Mouse (Mus musculus): ENCODE measurements around the gene Dpy19l2. TPM values are rescaled to one million over a fixed set of nuclear protein-coding genes. Genes with fewer than 3 reads are reported as not detected.
A peak's percentile ranks its signal among the peaks of the same experiment; 100 is the strongest.
"Not testable (repeated sequence)": the region's sequence is repeated elsewhere in the genome, so short reads cannot be mapped to it uniquely, and the experiment has no call there.

Dpy19l2 gene
- 0.04 TPM in 1 of 2 replicates, not detected in the other for polyA plus RNA-seq (2015; fragmentation: Nextera tagmentation; extraction: Ambion mirVana)

DNA sequence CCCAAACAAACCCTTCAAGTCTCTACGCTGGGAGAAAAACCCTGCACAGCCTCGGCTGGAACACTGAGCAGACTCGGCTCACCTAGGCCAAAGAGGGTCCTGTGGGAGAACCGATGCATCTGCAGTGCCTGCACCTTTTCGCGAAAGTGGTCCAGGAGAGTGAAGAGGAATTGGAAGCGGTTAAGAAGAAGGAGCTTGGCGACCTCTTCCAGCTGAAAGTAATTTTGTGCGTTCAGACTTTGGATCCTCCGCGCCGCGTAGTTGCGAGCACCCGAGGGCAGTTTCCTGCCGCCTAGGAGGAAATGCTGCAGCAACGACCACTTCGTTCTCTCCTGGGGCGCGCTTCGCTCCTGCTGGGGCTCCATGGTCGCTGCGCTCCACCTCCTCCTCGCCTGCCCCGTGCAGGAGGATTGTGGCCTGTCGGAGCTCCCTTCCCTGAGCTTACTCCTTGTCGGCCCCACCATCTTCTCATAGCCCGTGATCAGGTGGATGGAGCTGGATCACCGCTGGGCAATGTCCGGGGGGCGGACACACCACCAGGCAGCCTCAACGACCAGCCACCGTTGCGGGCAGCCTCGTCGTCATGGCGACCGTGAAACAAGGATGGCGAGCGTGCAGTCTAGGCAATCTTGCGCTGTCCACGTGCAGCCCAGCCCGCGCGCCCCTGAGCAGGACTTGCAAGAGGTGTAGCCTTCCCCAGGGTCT, at the start of gene Dpy19l2:
TSS of gene Dpy19l2 (minus strand) at position 594 of the 705 bp plus-strand sequence.
- H3K9ac ChIP-seq (ENCODE audit: low read length), result peak within 1 kb of the TSS; percentile 54
- H3K4me1 ChIP-seq (ENCODE audit: control insufficient read depth, insufficient read depth, low read length), result peaks cover 7% of the 10 kb centered on the region; the same call in 1 of the 2 replicates
- H3K27ac ChIP-seq (ENCODE audit: low read length), result no peak within 1 kb of the TSS
- H3K4me3 ChIP-seq (replicated peaks; ENCODE audit: low read length), result peak within 1 kb of the TSS; percentile 36
- H3K4me2 ChIP-seq (ENCODE audit: low read depth, low read length), result peak within 1 kb of the TSS; percentile 69
- ATAC-seq (ENCODE audit: insufficient read depth, low FRiP score), result peak; percentile 37
- H3K36me3 ChIP-seq (ENCODE audit: control insufficient read depth, insufficient read depth, low read length), result no peaks in the 10 kb centered on the region
- WGBS, result under 1% methylated on average over 45 of the region's 45 CpGs
- H3K27me3 ChIP-seq (ENCODE audit: control insufficient read depth, insufficient read depth, low read length), result peaks cover 9% of the 10 kb centered on the region; the same call in 1 of the 2 replicates
- H3K9me3 ChIP-seq (replicated peaks; ENCODE audit: control insufficient read depth, low read length), result no peaks in the 10 kb centered on the region

DNA sequence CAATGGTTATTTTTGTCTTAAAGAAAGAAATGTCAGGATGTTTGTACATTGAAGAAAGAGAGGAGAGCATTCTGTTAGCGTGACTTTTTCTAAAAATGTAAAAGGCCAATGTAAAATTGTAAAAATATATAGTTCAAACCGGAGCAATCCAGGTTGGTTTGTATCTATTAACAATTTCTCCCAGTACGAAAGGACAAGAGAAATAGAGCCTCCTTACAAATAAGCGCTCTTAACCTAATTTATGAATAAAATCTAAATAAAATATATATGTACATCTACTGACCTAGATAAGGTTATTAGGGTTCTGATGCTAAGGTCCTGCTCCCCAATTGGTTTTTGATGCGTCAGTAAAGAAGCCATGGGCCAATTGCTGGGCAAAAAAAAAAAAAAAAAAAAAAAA, 48.9 kb upstream of the Dpy19l2 start:
- ATAC-seq (ENCODE audit: insufficient read depth, low FRiP score), result no peak
- Histone ChIP-seq H3K9ac (ENCODE audit: low read length) (no peak overlapping the region), H3K4me3 (replicated peaks; ENCODE audit: low read length) (no peak overlapping the region), H3K36me3 (ENCODE audit: control insufficient read depth, insufficient read depth, low read length) (no peaks in the 10 kb centered on the region), H3K9me3 (replicated peaks; ENCODE audit: control insufficient read depth, low read length) (no peaks in the 10 kb centered on the region), H3K4me2 (ENCODE audit: low read depth, low read length) (no peak overlapping the region), H3K27ac (ENCODE audit: low read length) (no peak overlapping the region), H3K27me3 (ENCODE audit: control insufficient read depth, insufficient read depth, low read length) (no peaks in the 10 kb centered on the region), H3K4me1 (ENCODE audit: control insufficient read depth, insufficient read depth, low read length) (no peaks in the 10 kb centered on the region)
- 88% methylated on average over 5 of the region's 5 CpGs for WGBS

DNA sequence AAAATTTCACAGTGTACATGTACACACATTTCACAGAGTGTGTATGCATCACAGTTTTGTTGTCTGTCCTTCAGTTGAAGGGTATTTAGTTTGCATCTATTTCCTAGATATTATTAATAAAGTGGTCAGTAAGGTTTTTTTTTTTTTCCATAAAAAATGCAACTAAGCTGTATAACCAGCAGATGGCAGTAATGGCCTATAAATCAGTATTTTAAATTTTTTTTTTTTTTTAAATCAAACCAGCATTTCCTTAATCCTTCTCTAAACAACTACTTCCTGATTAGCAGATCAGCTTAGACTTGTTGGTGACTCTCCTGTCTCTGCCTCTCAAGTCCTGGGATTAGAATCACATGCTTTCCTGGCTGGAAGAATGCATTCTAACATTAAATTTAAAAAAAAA, 5.2 kb upstream of the Dpy19l2 start:
- Histone ChIP-seq H3K4me1 (ENCODE audit: control insufficient read depth, insufficient read depth, low read length) (peaks cover 2% of the 10 kb centered on the region; the same call in 1 of the 2 replicates), H3K9ac (ENCODE audit: low read length) (no peak overlapping the region), H3K4me3 (replicated peaks; ENCODE audit: low read length) (no peak overlapping the region), H3K9me3 (replicated peaks; ENCODE audit: control insufficient read depth, low read length) (no peaks in the 10 kb centered on the region), H3K27me3 (ENCODE audit: control insufficient read depth, insufficient read depth, low read length) (0 out of 2 replicates have a peak, but pooled peaks cover 5% of the 10 kb centered on the region), H3K36me3 (ENCODE audit: control insufficient read depth, insufficient read depth, low read length) (no peaks in the 10 kb centered on the region), H3K27ac (ENCODE audit: low read length) (no peak overlapping the region), H3K4me2 (ENCODE audit: low read depth, low read length) (no peak overlapping the region)
- no peak for ATAC-seq (ENCODE audit: insufficient read depth, low FRiP score)

DNA sequence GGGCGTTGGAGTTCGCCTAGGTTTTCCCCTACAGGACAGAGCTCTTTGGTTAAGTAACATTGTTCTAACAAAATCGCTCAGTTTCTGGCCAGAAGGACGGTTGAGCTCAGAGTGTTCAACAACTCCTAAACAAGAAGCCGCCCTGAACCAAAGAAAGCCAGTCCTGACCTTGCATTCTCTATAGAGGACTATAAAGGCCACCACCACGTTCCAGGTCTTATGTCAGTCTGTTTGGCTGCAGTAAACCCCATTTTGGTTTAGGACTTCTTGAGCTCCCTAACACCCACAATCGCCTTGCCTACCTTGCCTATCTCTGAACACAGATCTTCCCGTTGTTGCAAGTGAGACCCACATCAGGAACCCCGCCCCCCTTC, 299 bp upstream of the Dpy19l2 start:
- no peak for ATAC-seq (ENCODE audit: insufficient read depth, low FRiP score)
- Histone ChIP-seq H3K27me3 (ENCODE audit: control insufficient read depth, insufficient read depth, low read length) (peaks cover 9% of the 10 kb centered on the region; the same call in 1 of the 2 replicates), H3K9me3 (replicated peaks; ENCODE audit: control insufficient read depth, low read length) (no peaks in the 10 kb centered on the region), H3K9ac (ENCODE audit: low read length) (peak overlapping the region; percentile 54), H3K4me3 (replicated peaks; ENCODE audit: low read length) (peak overlapping the region; percentile 36), H3K4me1 (ENCODE audit: control insufficient read depth, insufficient read depth, low read length) (peaks cover 7% of the 10 kb centered on the region; the same call in 1 of the 2 replicates), H3K4me2 (ENCODE audit: low read depth, low read length) (peak overlapping the region; percentile 69), H3K27ac (ENCODE audit: low read length) (no peak overlapping the region), H3K36me3 (ENCODE audit: control insufficient read depth, insufficient read depth, low read length) (no peaks in the 10 kb centered on the region)
- whole genome bisulfite sequencing, result 14% methylated on average over 9 of the region's 9 CpGs

DNA sequence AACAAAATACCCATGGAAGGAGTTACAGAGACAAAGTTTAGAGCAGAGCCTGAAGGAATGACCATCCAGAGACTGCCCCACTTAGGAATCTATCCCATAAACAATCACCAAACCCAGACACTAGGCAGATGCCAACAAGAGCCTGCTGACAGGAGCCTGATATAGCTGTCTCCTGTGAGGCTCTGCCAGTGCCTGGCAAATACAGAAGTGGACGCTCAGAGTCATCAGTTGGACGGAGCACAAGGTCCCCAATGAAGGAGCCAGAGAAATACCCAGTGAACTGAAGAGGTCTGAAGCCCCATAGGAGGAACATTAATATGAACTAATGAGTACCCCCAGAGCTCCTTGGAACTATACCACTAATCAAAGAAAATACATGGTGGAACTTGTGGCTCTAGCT, 58.8 kb downstream of the Dpy19l2 start:
- not testable (repeated sequence) for H3K27ac ChIP-seq (ENCODE audit: low read length); H3K9ac ChIP-seq (ENCODE audit: low read length); H3K9me3 ChIP-seq (replicated peaks; ENCODE audit: control insufficient read depth, low read length); ATAC-seq (ENCODE audit: insufficient read depth, low FRiP score); H3K4me1 ChIP-seq (ENCODE audit: control insufficient read depth, insufficient read depth, low read length); H3K36me3 ChIP-seq (ENCODE audit: control insufficient read depth, insufficient read depth, low read length); H3K4me3 ChIP-seq (replicated peaks; ENCODE audit: low read length); H3K27me3 ChIP-seq (ENCODE audit: control insufficient read depth, insufficient read depth, low read length); H3K4me2 ChIP-seq (ENCODE audit: low read depth, low read length)
- 70% methylated on average over 2 of the region's 2 CpGs for WGBS

DNA sequence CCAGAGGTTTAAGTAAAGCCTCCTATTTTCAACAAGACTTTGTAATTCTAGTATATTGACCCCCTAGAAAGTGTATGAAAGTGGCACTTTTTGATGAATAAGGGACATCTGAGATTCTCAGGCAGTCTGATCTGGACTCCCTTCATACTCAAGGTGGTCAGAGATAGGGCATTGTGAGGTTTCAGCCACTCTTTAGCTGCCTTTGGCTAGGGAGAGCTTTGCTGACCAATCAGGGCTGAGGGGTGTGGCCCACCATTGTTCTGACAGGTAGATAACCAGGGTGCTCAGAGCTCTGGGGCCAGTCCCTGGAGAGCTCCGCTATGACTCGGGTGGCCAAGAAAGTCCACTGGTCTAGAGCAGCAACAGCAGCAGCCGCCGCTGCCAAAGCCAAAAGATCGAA, 71.2 kb downstream of the Dpy19l2 start, which contains the start of gene Cypt4:
TSS of gene Cypt4 (plus strand) at position 301 of the 400 bp plus-strand sequence.
- Histone ChIP-seq H3K4me3 (replicated peaks; ENCODE audit: low read length) (no peak within 1 kb of the TSS), H3K4me1 (ENCODE audit: control insufficient read depth, insufficient read depth, low read length) (no peaks in the 10 kb centered on the region), H3K27ac (ENCODE audit: low read length) (no peak within 1 kb of the TSS), H3K27me3 (ENCODE audit: control insufficient read depth, insufficient read depth, low read length) (no peaks in the 10 kb centered on the region), H3K9me3 (replicated peaks; ENCODE audit: control insufficient read depth, low read length) (no peaks in the 10 kb centered on the region), H3K4me2 (ENCODE audit: low read depth, low read length) (no peak within 1 kb of the TSS), H3K9ac (ENCODE audit: low read length) (no peak within 1 kb of the TSS), H3K36me3 (ENCODE audit: control insufficient read depth, insufficient read depth, low read length) (no peaks in the 10 kb centered on the region)
- whole genome bisulfite sequencing, result 90% methylated on average over 5 of the region's 5 CpGs
- ATAC-seq (ENCODE audit: insufficient read depth, low FRiP score), result no peak

DNA sequence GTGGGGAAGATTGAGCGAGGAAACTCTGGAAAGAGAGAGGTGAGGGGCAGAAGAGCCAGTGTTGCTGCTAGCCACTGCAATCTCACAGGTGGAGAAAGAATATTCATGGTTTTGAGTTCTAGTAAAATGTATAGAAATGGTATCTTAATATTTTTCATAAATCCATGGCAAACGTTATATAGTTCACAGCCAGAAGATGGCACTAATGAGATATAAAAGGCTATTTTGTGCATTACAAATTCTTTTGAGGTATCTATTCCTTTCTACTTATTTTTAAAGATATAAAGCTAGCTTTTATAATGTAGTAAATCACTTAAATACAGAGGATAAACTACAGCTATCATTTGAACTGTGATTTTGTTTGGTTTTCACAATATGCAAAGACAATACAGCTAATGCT, 157.9 kb downstream of the Dpy19l2 start:
- Histone ChIP-seq H3K4me3 (replicated peaks; ENCODE audit: low read length) (no peak overlapping the region), H3K4me2 (ENCODE audit: low read depth, low read length) (no peak overlapping the region), H3K4me1 (ENCODE audit: control insufficient read depth, insufficient read depth, low read length) (no peaks in the 10 kb centered on the region), H3K9ac (ENCODE audit: low read length) (no peak overlapping the region), H3K27me3 (ENCODE audit: control insufficient read depth, insufficient read depth, low read length) (no peaks in the 10 kb centered on the region), H3K36me3 (ENCODE audit: control insufficient read depth, insufficient read depth, low read length) (no peaks in the 10 kb centered on the region), H3K9me3 (replicated peaks; ENCODE audit: control insufficient read depth, low read length) (no peaks in the 10 kb centered on the region), H3K27ac (ENCODE audit: low read length) (no peak overlapping the region)
- 33% methylated on average over 2 of the region's 2 CpGs for WGBS
- ATAC-seq (ENCODE audit: insufficient read depth, low FRiP score), result no peak

DNA sequence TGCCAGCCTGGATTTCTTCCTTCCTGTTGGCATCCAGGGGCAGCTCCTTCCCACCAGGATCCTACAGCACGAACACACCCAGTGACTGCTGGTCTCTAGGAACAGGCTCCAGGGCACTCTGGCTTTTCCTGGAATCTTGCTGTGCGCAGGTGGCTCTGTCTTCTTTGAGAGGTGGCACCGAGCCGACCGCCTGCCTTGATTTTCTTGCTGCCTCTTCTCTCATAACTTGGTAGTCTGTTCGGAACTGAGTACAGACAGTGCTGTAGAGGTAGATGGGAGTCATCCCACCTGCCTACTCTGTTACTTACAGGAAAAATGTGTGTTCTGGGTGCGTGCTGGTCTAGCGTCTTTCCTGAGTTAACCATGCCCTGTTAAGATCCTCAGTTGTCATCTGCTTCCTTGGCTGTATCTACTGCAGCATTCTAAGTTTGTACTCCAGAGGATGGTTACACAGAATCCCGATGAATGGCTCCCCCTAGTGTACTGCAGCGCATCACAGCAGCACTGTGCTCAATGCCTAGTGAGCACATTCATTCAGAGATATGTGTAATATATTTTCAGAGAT, 179.4 kb downstream of the Dpy19l2 start:
- Histone ChIP-seq H3K9ac (ENCODE audit: low read length) (no peak overlapping the region), H3K27me3 (ENCODE audit: control insufficient read depth, insufficient read depth, low read length) (no peaks in the 10 kb centered on the region), H3K9me3 (replicated peaks; ENCODE audit: control insufficient read depth, low read length) (no peaks in the 10 kb centered on the region), H3K4me2 (ENCODE audit: low read depth, low read length) (no peak overlapping the region), H3K4me3 (replicated peaks; ENCODE audit: low read length) (no peak overlapping the region), H3K36me3 (ENCODE audit: control insufficient read depth, insufficient read depth, low read length) (no peaks in the 10 kb centered on the region), H3K27ac (ENCODE audit: low read length) (no peak overlapping the region), H3K4me1 (ENCODE audit: control insufficient read depth, insufficient read depth, low read length) (no peaks in the 10 kb centered on the region)
- 62% methylated on average over 10 of the region's 10 CpGs for WGBS
- no peak; the same call in 1 of the 2 replicates for ATAC-seq (ENCODE audit: insufficient read depth, low FRiP score)

DNA sequence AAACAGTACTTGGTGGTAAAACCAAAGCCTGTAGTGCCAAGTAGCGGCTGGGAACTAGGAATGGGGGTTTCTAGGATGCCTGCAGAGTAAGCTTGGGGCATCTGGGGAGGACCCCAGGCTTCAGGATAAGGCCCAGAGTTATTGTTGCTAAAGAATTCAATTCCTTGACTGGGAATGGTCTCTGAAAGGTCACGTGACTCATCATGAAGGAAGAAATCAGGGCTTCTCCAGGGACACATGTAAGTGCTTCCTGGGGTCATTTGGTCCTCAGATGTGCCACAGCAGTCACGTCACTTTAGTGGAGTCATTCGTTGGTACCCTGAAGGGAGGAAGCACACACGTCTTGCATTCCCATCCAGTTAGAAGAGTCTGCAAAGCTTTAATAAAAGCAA, 182.0 kb downstream of the Dpy19l2 start:
- Histone ChIP-seq H3K27ac (ENCODE audit: low read length) (no peak overlapping the region), H3K27me3 (ENCODE audit: control insufficient read depth, insufficient read depth, low read length) (no peaks in the 10 kb centered on the region), H3K4me3 (replicated peaks; ENCODE audit: low read length) (no peak overlapping the region), H3K4me2 (ENCODE audit: low read depth, low read length) (no peak overlapping the region), H3K36me3 (ENCODE audit: control insufficient read depth, insufficient read depth, low read length) (no peaks in the 10 kb centered on the region), H3K4me1 (ENCODE audit: control insufficient read depth, insufficient read depth, low read length) (no peaks in the 10 kb centered on the region), H3K9me3 (replicated peaks; ENCODE audit: control insufficient read depth, low read length) (no peaks in the 10 kb centered on the region), H3K9ac (ENCODE audit: low read length) (no peak overlapping the region)
- ATAC-seq (ENCODE audit: insufficient read depth, low FRiP score), result no peak
- WGBS, result 69% methylated on average over 5 of the region's 5 CpGs

Measured in stomach, embryonic 16.5 days (tissue).